Mouse (Mus musculus) brain, embryonic 14.5 days (tissue): ENCODE results near the gene Hnrnph2.

Experiments used
- CTCF ChIP-seq: fragments of 200-500 bp; IDR thresholded peaks from 2 replicates; pipeline ENCODE4 v1.5.1; 2012; ENCODE audit warnings: inconsistent platforms, mild to moderate bottlenecking, moderate library complexity, borderline replicate concordance; ENCODE audit not compliant: insufficient read depth, insufficient read length; ENCODE audit errors: extremely low read depth
- POLR2A ChIP-seq: fragments of 200-500 bp; IDR thresholded peaks from 2 replicates; pipeline ENCODE4 v1.6.1; 2012; ENCODE audit warnings: mild to moderate bottlenecking, inconsistent platforms, borderline replicate concordance; ENCODE audit not compliant: poor library complexity, insufficient read depth, insufficient read length, severe bottlenecking; ENCODE audit errors: extremely low read depth

GRCm38 (mm10) chrX:134577896-134578295 is 23.1 kb upstream of the Hnrnph2 start:
- no peak for TF ChIP-seq CTCF
- TF ChIP-seq POLR2A = no peak
